16 mouse cellular contexts compared by ENCODE assay signal in genomic region chrX:101929131-101929530, GRCm38 (mm10).
DNase-seq lines count a peak whose midpoint lies in the region; ATAC-seq lines count a peak whose summit lies in the region.
"Had no signal": no experiment of that assay in that cellular context is flagged by ENCODE, and none has a peak within 500 bp of the region (broad histone marks: within the 10 kb centered on the region; RNA-seq: fewer than 3 reads in every experiment).

No protein-coding gene starts in this region.

- peaks cover 10% of the 10 kb centered on the region; the same call in 1 of the 2 replicates for H3K27me3 ChIP-seq in midbrain, embryonic 15.5 days (replicated peaks)
- peaks cover 12% of the 10 kb centered on the region for H3K27me3 ChIP-seq in midbrain, embryonic 11.5 days (ENCODE audit: control insufficient read depth, insufficient read depth, low read length)
- H3K27me3 ChIP-seq in forebrain, embryonic 16.5 days (replicated peaks; ENCODE audit: control insufficient read depth, insufficient read depth, low read length): no peaks in the 10 kb centered on the region; the same call in 1 of the 2 replicates

- WGBS in midbrain, embryonic 15.5 days: 73% methylated on average over 2 of the region's 2 CpGs
- WGBS in midbrain, embryonic 11.5 days: 83% methylated on average over 2 of the region's 2 CpGs
- WGBS in forebrain, embryonic 16.5 days: 55% methylated on average over 2 of the region's 2 CpGs

- intact Hi-C loops in heart, postnatal 36 days (cut with DNase I): no loop called here

- no peak overlapping the region for H3K4me3 ChIP-seq in midbrain, embryonic 15.5 days
- H3K4me3 ChIP-seq in midbrain, embryonic 11.5 days (ENCODE audit: low read depth, low read length): no peak overlapping the region
- H3K4me3 ChIP-seq in forebrain, embryonic 16.5 days (replicated peaks; ENCODE audit: low read length): no peak overlapping the region
- H3K4me3 ChIP-seq: embryonic facial prominence, embryonic 10.5 days; heart, embryonic 10.5 days; limb, embryonic 15.5 days; neural tube, embryonic 12.5 days had no signal

- no peak overlapping the region for H3K27ac ChIP-seq in midbrain, embryonic 15.5 days
- H3K27ac ChIP-seq in midbrain, embryonic 11.5 days (ENCODE audit: low read depth, low read length): no peak overlapping the region
- H3K27ac ChIP-seq in forebrain, embryonic 16.5 days (ENCODE audit: low read length): no peak overlapping the region
- H3K27ac ChIP-seq: embryonic facial prominence, embryonic 10.5 days; heart, embryonic 10.5 days; limb, embryonic 15.5 days; neural tube, embryonic 12.5 days had no signal

- no peaks in the 10 kb centered on the region for H3K4me1 ChIP-seq in midbrain, embryonic 15.5 days
- no peaks in the 10 kb centered on the region for H3K4me1 ChIP-seq in midbrain, embryonic 11.5 days (ENCODE audit: control insufficient read depth, insufficient read depth, low read length)
- H3K4me1 ChIP-seq in forebrain, embryonic 16.5 days (replicated peaks; ENCODE audit: control insufficient read depth, insufficient read depth, low read length): no peaks in the 10 kb centered on the region
- H3K4me1 ChIP-seq: embryonic facial prominence, embryonic 10.5 days; heart, embryonic 10.5 days; neural tube, embryonic 12.5 days had no signal

- peak; percentile 25 for DNase-seq in adrenal gland, postnatal 14 days
- no peak for DNase-seq in adrenal gland, postnatal 25 days
- DNase-seq in heart, adult 11 months: peak; percentile 43
- DNase-seq in heart, postnatal 36 days: no peak
- no peak for DNase-seq in midbrain, embryonic 11.5 days (ENCODE audit: low spot score, missing footprints)
- DNase-seq in kidney, adult 11 months: no peak
- DNase-seq: adrenal gland, adult 2 months; gastrocnemius, postnatal 36 days; heart, postnatal 10 days; lung, postnatal 4 days had no signal

- no peak overlapping the region for H3K9ac ChIP-seq in midbrain, embryonic 15.5 days
- no peak overlapping the region for H3K9ac ChIP-seq in midbrain, embryonic 11.5 days (ENCODE audit: low read length)
- H3K9ac ChIP-seq in forebrain, embryonic 16.5 days (replicated peaks; ENCODE audit: low read depth, low read length): no peak overlapping the region
- H3K9ac ChIP-seq: limb, embryonic 15.5 days; neural tube, embryonic 12.5 days had no signal

- H3K36me3 ChIP-seq in midbrain, embryonic 15.5 days (replicated peaks): no peaks in the 10 kb centered on the region
- H3K36me3 ChIP-seq in midbrain, embryonic 11.5 days (ENCODE audit: control insufficient read depth, insufficient read depth, low read length): no peaks in the 10 kb centered on the region
- no peaks in the 10 kb centered on the region for H3K36me3 ChIP-seq in forebrain, embryonic 16.5 days (ENCODE audit: control insufficient read depth, insufficient read depth)
- H3K36me3 ChIP-seq: embryonic facial prominence, embryonic 10.5 days; heart, embryonic 10.5 days; limb, embryonic 15.5 days; neural tube, embryonic 12.5 days had no signal

- H3K9me3 ChIP-seq in midbrain, embryonic 15.5 days: no peaks in the 10 kb centered on the region
- no peaks in the 10 kb centered on the region for H3K9me3 ChIP-seq in midbrain, embryonic 11.5 days (ENCODE audit: control insufficient read depth, low read length)
- no peaks in the 10 kb centered on the region for H3K9me3 ChIP-seq in forebrain, embryonic 16.5 days (ENCODE audit: control insufficient read depth, low read length)
- H3K9me3 ChIP-seq: embryonic facial prominence, embryonic 10.5 days; heart, embryonic 10.5 days; limb, embryonic 15.5 days; neural tube, embryonic 12.5 days had no signal

- ATAC-seq in midbrain, embryonic 15.5 days (replicated peaks): peak; percentile 58; the same call in 1 of the 2 replicates
- ATAC-seq in midbrain, embryonic 11.5 days (ENCODE audit: low FRiP score): no peak
- peak; percentile 84 for ATAC-seq in forebrain, embryonic 16.5 days

- H3K4me2 ChIP-seq in midbrain, embryonic 15.5 days: no peak overlapping the region
- no peak overlapping the region for H3K4me2 ChIP-seq in midbrain, embryonic 11.5 days
- no peak overlapping the region for H3K4me2 ChIP-seq in forebrain, embryonic 16.5 days (ENCODE audit: low read length)
- H3K4me2 ChIP-seq: limb, embryonic 15.5 days; neural tube, embryonic 12.5 days had no signal

Comparison
In these comparisons a context has a peak if more than half of its experiments do, and no peak if none do; other contexts are left out.
1. DNase-seq: peak in adrenal gland, postnatal 14 days (single experiment) and heart, adult 11 months (single experiment); none in adrenal gland, postnatal 25 days (single experiment), heart, postnatal 36 days (0 of 2), midbrain, embryonic 11.5 days (single experiment) and kidney, adult 11 months (single experiment).